Mouse (Mus musculus): ENCODE measurements around the gene Zfp638. TPM values are rescaled to one million over a fixed set of nuclear protein-coding genes. Genes with fewer than 3 reads are reported as not detected.
"Not testable (repeated sequence)": the region's sequence is repeated elsewhere in the genome, so short reads cannot be mapped to it uniquely, and the experiment has no call there.

Gene Zfp638
- polyA plus RNA-seq, 1 experiment from 2014 or later, result 108 TPM

DNA sequence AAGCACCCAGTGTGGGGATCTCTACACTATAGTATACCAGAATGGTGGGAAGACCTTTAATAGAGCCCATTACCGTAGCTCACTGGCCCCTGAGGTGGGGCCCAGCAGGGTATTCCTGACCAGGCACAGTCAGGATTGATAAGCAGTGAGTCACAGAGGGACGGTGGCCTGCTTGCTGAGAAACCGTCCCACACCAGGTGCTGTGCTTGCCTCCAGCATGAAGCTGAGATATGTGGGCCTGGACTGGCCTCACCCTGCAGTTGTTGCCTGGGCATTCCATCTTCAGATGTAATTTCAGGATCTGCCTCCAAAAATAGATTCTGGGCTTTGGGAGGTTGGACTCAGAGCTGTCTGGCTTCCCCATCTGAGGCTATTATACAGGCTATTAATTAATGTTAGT, 155.1 kb downstream of the Zfp638 start:
- no peak overlapping the region for H3K27ac ChIP-seq (ENCODE audit: low read depth, low read length)
- DNase-seq (ENCODE audit: low spot score) (no peak), ATAC-seq (replicated peaks; ENCODE audit: low FRiP score) (no peak)
- no peaks in the 10 kb centered on the region for H3K9me3 ChIP-seq (ENCODE audit: control insufficient read depth, low read length)
- no peak overlapping the region for H3K9ac ChIP-seq (ENCODE audit: low read length)
- WGBS, result 81% methylated on average over 3 of the region's 3 CpGs
- H3K27me3 ChIP-seq (ENCODE audit: control insufficient read depth, insufficient read depth, low read length), result peaks cover 5% of the 10 kb centered on the region; the same call in 1 of the 2 replicates
- no peak overlapping the region for H3K4me3 ChIP-seq (ENCODE audit: low read depth, low read length)
- H3K4me2 ChIP-seq (ENCODE audit: low read depth, low read length, severe bottlenecking), result no peak overlapping the region
- no peaks in the 10 kb centered on the region for H3K36me3 ChIP-seq (ENCODE audit: control insufficient read depth, insufficient read depth, low read length)
- no peaks in the 10 kb centered on the region; the same call in 1 of the 2 replicates for H3K4me1 ChIP-seq (replicated peaks; ENCODE audit: control insufficient read depth, insufficient read depth, low read length)

DNA sequence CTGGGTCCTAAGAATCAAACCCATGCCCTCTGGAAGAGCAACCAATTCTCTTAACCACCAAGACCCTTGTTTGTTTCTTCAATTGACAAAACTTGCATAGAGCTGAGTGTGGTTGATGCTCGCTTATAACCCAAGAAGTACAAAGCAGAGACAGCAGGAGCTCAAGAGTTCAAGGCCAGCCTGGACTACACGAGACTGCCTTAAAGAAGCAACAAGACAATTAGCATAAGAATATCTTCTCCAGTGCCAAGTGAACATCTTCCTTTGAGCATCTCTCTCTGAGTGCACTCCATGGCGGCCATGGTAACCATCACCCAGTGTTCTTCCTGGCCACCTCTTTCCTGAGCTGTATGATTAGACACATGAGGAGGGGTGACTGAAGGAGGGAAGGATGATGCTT, 158.7 kb downstream of the Zfp638 start:
- DNase-seq (ENCODE audit: low spot score) (no peak), ATAC-seq (replicated peaks; ENCODE audit: low FRiP score) (no peak)
- H3K9ac ChIP-seq (ENCODE audit: low read length), result no peak overlapping the region
- no peaks in the 10 kb centered on the region for H3K4me1 ChIP-seq (replicated peaks; ENCODE audit: control insufficient read depth, insufficient read depth, low read length)
- no peaks in the 10 kb centered on the region for H3K36me3 ChIP-seq (ENCODE audit: control insufficient read depth, insufficient read depth, low read length)
- 79% methylated on average over 3 of the region's 3 CpGs for WGBS
- no peak overlapping the region for H3K4me3 ChIP-seq (ENCODE audit: low read depth, low read length)
- H3K27ac ChIP-seq (ENCODE audit: low read depth, low read length), result no peak overlapping the region
- H3K27me3 ChIP-seq (ENCODE audit: control insufficient read depth, insufficient read depth, low read length), result no peaks in the 10 kb centered on the region
- H3K4me2 ChIP-seq (ENCODE audit: low read depth, low read length, severe bottlenecking), result no peak overlapping the region
- no peaks in the 10 kb centered on the region for H3K9me3 ChIP-seq (ENCODE audit: control insufficient read depth, low read length)

DNA sequence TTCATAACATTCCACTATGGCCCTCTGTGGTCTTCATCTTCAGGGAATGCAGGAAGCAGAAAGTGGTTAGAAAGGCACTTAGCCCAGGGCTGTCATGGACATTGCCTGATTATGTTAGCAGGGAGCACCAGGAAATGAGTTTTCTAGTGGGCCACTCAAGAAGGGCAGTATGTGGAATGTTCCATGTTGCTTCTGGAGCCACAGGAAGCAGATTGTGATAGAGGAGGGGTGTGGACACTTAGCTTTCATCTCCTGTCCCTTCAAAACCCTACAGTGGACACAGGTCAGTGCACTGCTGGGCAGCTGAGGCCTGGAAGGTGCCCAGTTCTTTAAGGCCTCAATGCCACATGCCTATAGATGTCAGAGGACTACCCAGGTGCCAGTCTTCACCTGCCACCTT, 161.9 kb downstream of the Zfp638 start:
- H3K27me3 ChIP-seq (ENCODE audit: control insufficient read depth, insufficient read depth, low read length), result no peaks in the 10 kb centered on the region
- no peak for ATAC-seq (replicated peaks; ENCODE audit: low FRiP score)
- no peak overlapping the region for H3K4me3 ChIP-seq (ENCODE audit: low read depth, low read length)
- no peak overlapping the region for H3K9ac ChIP-seq (ENCODE audit: low read length)
- no peaks in the 10 kb centered on the region for H3K4me1 ChIP-seq (replicated peaks; ENCODE audit: control insufficient read depth, insufficient read depth, low read length)
- H3K36me3 ChIP-seq (ENCODE audit: control insufficient read depth, insufficient read depth, low read length), result no peaks in the 10 kb centered on the region
- DNase-seq (ENCODE audit: low spot score), result no peak
- no peak overlapping the region for H3K27ac ChIP-seq (ENCODE audit: low read depth, low read length)
- no peaks in the 10 kb centered on the region for H3K9me3 ChIP-seq (ENCODE audit: control insufficient read depth, low read length)
- no peak overlapping the region for H3K4me2 ChIP-seq (ENCODE audit: low read depth, low read length, severe bottlenecking)

DNA sequence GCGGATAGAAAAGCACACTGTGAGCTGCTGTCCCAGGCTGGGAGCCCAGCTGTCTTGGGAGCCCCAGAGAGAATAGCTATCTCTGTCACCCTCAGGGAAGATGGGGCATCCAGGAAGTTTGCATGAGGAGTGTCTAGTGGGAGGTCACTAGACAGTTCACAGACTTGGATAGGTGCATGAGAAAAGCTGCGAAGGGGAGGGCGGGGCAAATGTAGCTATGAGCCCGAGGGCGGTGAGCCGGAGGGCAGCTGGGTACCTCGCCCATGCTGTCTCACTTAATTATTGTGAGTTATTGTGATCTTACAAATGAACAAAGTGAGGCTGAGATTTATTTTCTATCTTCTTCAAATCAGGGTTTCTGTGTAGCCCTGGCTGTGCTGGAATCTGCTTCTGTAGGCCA, 162.9 kb downstream of the Zfp638 start:
- Histone ChIP-seq H3K4me2 (ENCODE audit: low read depth, low read length, severe bottlenecking) (no peak overlapping the region), H3K36me3 (ENCODE audit: control insufficient read depth, insufficient read depth, low read length) (no peaks in the 10 kb centered on the region), H3K4me1 (replicated peaks; ENCODE audit: control insufficient read depth, insufficient read depth, low read length) (no peaks in the 10 kb centered on the region), H3K9me3 (ENCODE audit: control insufficient read depth, low read length) (no peaks in the 10 kb centered on the region), H3K9ac (ENCODE audit: low read length) (no peak overlapping the region), H3K4me3 (ENCODE audit: low read depth, low read length) (no peak overlapping the region), H3K27me3 (ENCODE audit: control insufficient read depth, insufficient read depth, low read length) (no peaks in the 10 kb centered on the region), H3K27ac (ENCODE audit: low read depth, low read length) (no peak overlapping the region)
- ATAC-seq (replicated peaks; ENCODE audit: low FRiP score) (no peak), DNase-seq (ENCODE audit: low spot score) (no peak)
- WGBS, result 92% methylated on average over 7 of the region's 7 CpGs

DNA sequence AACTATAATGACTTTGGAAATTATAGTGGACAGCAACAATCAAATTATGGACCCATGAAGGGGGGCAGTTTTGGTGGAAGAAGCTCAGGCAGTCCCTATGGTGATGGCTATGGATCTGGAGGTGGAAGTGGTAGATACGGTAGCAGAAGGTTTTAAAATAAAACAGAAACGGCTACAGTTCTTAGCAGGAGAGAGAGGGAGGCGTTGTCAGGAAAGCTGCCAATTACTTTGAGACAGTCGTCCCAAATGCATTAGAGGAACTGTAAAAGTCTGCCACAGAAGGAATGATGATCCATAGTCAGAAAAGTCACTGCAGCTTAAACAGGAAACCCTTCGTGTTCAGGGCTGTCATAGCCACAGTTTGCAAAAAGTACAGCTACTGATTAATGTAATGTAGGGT, 165.6 kb downstream of the Zfp638 start:
- not testable (repeated sequence) for H3K27ac ChIP-seq (ENCODE audit: low read depth, low read length); ATAC-seq (replicated peaks; ENCODE audit: low FRiP score); H3K36me3 ChIP-seq (ENCODE audit: control insufficient read depth, insufficient read depth, low read length); DNase-seq (ENCODE audit: low spot score); H3K4me1 ChIP-seq (replicated peaks; ENCODE audit: control insufficient read depth, insufficient read depth, low read length); H3K4me2 ChIP-seq (ENCODE audit: low read depth, low read length, severe bottlenecking); H3K4me3 ChIP-seq (ENCODE audit: low read depth, low read length); H3K27me3 ChIP-seq (ENCODE audit: control insufficient read depth, insufficient read depth, low read length); H3K9ac ChIP-seq (ENCODE audit: low read length); H3K9me3 ChIP-seq (ENCODE audit: control insufficient read depth, low read length)
- 90% methylated on average over 5 of the region's 5 CpGs for WGBS

Other genes with a start within 250 kb of the Zfp638 start
- gene Clec4f, start 210.9 kb upstream of the Zfp638 start, polyA plus RNA-seq (2014; fragmentation: Nextera tagmentation; extraction: Ambion mirVana), result not detected in 2 replicates
- not detected in 2 replicates for gene Cd207, start 189.3 kb upstream of the Zfp638 start, polyA plus RNA-seq (2014; fragmentation: Nextera tagmentation; extraction: Ambion mirVana)
- gene Vax2, start 155.8 kb upstream of the Zfp638 start, polyA plus RNA-seq (2014; fragmentation: Nextera tagmentation; extraction: Ambion mirVana), result 0.21 and 0.60 TPM in 2 replicates
- gene Atp6v1b1, start 124.1 kb upstream of the Zfp638 start, polyA plus RNA-seq (2014; fragmentation: Nextera tagmentation; extraction: Ambion mirVana), result not detected in 2 replicates
- 0.25 TPM in 1 of 2 replicates, not detected in the other for gene Ankrd53, start 104.5 kb upstream of the Zfp638 start, polyA plus RNA-seq (2014; fragmentation: Nextera tagmentation; extraction: Ambion mirVana)
- 61.1 and 68.0 TPM in 2 replicates for gene Tex261, start 91.3 kb upstream of the Zfp638 start, polyA plus RNA-seq (2014; fragmentation: Nextera tagmentation; extraction: Ambion mirVana)
- gene Nagk, start 72.1 kb upstream of the Zfp638 start, polyA plus RNA-seq (2014; fragmentation: Nextera tagmentation; extraction: Ambion mirVana), result 36.0 and 37.4 TPM in 2 replicates
- 24.8 and 27.5 TPM in 2 replicates for gene Paip2b, start 35.4 kb upstream of the Zfp638 start, polyA plus RNA-seq (2014; fragmentation: Nextera tagmentation; extraction: Ambion mirVana)
- 3.4 and 4.4 TPM in 2 replicates for gene Dysf, start 141.5 kb downstream of the Zfp638 start, polyA plus RNA-seq (2014; fragmentation: Nextera tagmentation; extraction: Ambion mirVana)

All from forebrain, embryonic 11.5 days (tissue).